Comparison of ENCODE assay signal across 7 mouse cellular contexts in the genomic region with DNA sequence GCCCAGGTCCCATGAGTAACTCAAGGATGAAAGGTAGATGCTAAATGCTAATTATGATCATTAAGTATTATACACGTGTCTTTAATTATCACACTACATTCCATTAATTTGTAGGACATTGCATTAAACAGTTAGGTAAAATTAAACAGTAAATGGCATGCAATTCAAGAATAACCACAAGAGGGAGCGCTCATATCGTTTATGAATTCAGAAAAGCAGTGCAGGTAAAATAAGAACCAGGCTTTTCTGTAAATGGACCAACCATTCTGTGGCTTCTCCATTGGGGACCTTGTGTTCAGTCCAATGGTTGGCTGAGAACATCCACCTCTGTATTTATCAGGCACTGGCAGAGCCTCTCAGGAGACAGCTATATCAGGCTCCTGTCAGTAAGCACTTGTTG. TPM values are rescaled to one million over a fixed set of nuclear protein-coding genes. Genes with fewer than 3 reads are reported as not detected.
DNase-seq lines count a peak whose midpoint lies in the region; ATAC-seq and TF ChIP-seq lines count a peak whose summit lies in the region.

No protein-coding gene starts in this region.

- no peak overlapping the region for H3K27ac ChIP-seq in ES-E14 (ENCODE audit: insufficient read depth, low read depth, low read length, poor library complexity, severe bottlenecking)

- in situ Hi-C loops in ES-E14 (cut with MboI; ENCODE audit: low sequenced_read_pairs in 2 of 2, unreplicated experiment in 2 of 2) = loop anchor here in 1 of 2 experiments (25.0 kb wide), 1 partner anchor 166 kb away; no protein-coding TSS in a partner anchor

- peak; percentile 21 to 22 for DNase-seq in kidney, postnatal 36 days
- no peak for DNase-seq in kidney, adult 8-10 months
- peak; percentile 26 for DNase-seq in ES-E14 (ENCODE audit: low read depth, low spot score)
- peak; percentile 60 for DNase-seq in brain, adult 2 months (ENCODE audit: low read depth, low spot score)
- DNase-seq in layer of hippocampus, adult 9-11 months = peak; percentile 12
- no peak for DNase-seq in heart, postnatal 36 days

- no peak overlapping the region for H3K9ac ChIP-seq in ES-E14 (ENCODE audit: insufficient read depth, low read depth, low read length, poor library complexity, severe bottlenecking)

- intact Hi-C loops in heart, postnatal 36 days (cut with DNase I) = loop anchor here (2.0 kb wide), 1 partner anchor 172 kb away; no protein-coding TSS in a partner anchor

- H3K36me3 ChIP-seq in ES-E14 (ENCODE audit: control insufficient read depth, insufficient read depth, low read length, poor library complexity, severe bottlenecking) = no peaks in the 10 kb centered on the region

- H3K9me3 ChIP-seq in ES-E14 (ENCODE audit: control insufficient read depth, insufficient read depth, low read depth, low read length) = no peaks in the 10 kb centered on the region

- no peak for ATAC-seq in erythroblast, adult 5-6 weeks (replicated peaks; ENCODE audit: low FRiP score, poor library complexity, severe bottlenecking)

- no peaks in the 10 kb centered on the region for H3K4me1 ChIP-seq in ES-E14 (ENCODE audit: control insufficient read depth in 2 of 2, insufficient read depth in 2 of 2, low read length in 2 of 2, poor library complexity in 1 of 2)

- no peak overlapping the region for H3K4me3 ChIP-seq in ES-E14 (ENCODE audit: insufficient read depth in 1 of 2, low read depth in 1 of 2, low read length in 2 of 2, poor library complexity in 1 of 2, severe bottlenecking in 1 of 2)

TF ChIP-seq in ES-E14, 5 proteins besides CTCF, POLR2A, EP300 and RAD21:
- TF ChIP-seq ZNF384 (IDR thresholded peaks at IDR 0.05; ENCODE audit: low read depth, low read length) = no peak
- peak; percentile 69; the same call in 1 of the 2 replicates for TF ChIP-seq ZC3H11A (IDR thresholded peaks at IDR 0.05; ENCODE audit: borderline replicate concordance, low read depth, low read length)

RNA-seq across cellular contexts. Expression of a gene that starts 25.2 kb away (rescaled TPM):
- total RNA-seq in ES-E14 (2012; rRNA removed) = 5.2 and 6.2 TPM in 2 replicates
- total RNA-seq in erythroblast, adult 5-6 weeks (2015; ENCODE audit: low replicate concordance) = 4.6 and 9.4 TPM in 2 replicates
- total RNA-seq in erythroblast, adult 5-6 weeks (2017; ENCODE audit: low replicate concordance) = 4.0 and 4.6 TPM in 2 replicates
- total RNA-seq in heart, postnatal 36 days (2021) = not detected

Comparison
In these comparisons a context has a peak if more than half of its experiments do, and no peak if none do; other contexts are left out.
1. DNase-seq: peak in kidney, postnatal 36 days (2 of 2), ES-E14 (single experiment), brain, adult 2 months (single experiment) and layer of hippocampus, adult 9-11 months (single experiment); none in kidney, adult 8-10 months (0 of 2) and heart, postnatal 36 days (0 of 2).